Mouse (Mus musculus) midbrain, embryonic 13.5 days (tissue): ENCODE measurements at regions not wholly inside any gene's neighbourhood (a gene's known extent, or its start where the extent isn't known, plus 50 kb on each side); places are given as distances from the start of the nearest gene placed in this dataset.

Experiments
- ATAC-seq: fragments of 200-750 bp; cut with Nextera tagmentation; 2 replicates; pipeline ENCODE4 v1.8.0; 2017; ENCODE audit warnings: mild to moderate bottlenecking, moderate TSS enrichment, moderate library complexity
- H3K27ac ChIP-seq: fragments of 300-500 bp; sonication (generic); 2 replicates; pipeline ENCODE4 v1.5.1; 2015; ENCODE audit warnings: inconsistent platforms, mild to moderate bottlenecking, moderate library complexity
- H3K27me3 ChIP-seq: fragments of 300-500 bp; sonication (generic); 2 replicates; pipeline ENCODE4 v1.6.1; 2015; ENCODE audit warnings: mild to moderate bottlenecking, inconsistent platforms
- H3K36me3 ChIP-seq: fragments of 300-500 bp; sonication (generic); 2 replicates; pipeline ENCODE4 v1.6.1; 2015; ENCODE audit warnings: mild to moderate bottlenecking, inconsistent platforms
- H3K4me1 ChIP-seq: fragments of 300-500 bp; sonication (generic); replicated peaks from 2 replicates; pipeline ENCODE4 v1.6.1; 2015; ENCODE audit warnings: inconsistent platforms
- H3K4me2 ChIP-seq: fragments of 300-500 bp; sonication (generic); replicated peaks from 2 replicates; pipeline ENCODE4 v1.6.1; 2015; ENCODE audit warnings: moderate library complexity, mild to moderate bottlenecking, inconsistent platforms
- H3K4me3 ChIP-seq: fragments of 300-500 bp; sonication (generic); replicated peaks from 2 replicates; pipeline ENCODE4 v1.5.1; 2015; ENCODE audit warnings: mild to moderate bottlenecking, inconsistent platforms
- H3K9ac ChIP-seq: fragments of 300-500 bp; sonication (generic); replicated peaks from 2 replicates; pipeline ENCODE4 v1.6.1; 2015; ENCODE audit warnings: mild to moderate bottlenecking, inconsistent platforms
- H3K9me3 ChIP-seq: fragments of 300-500 bp; sonication (generic); 2 replicates; pipeline ENCODE4 v1.6.1; 2016; ENCODE audit warnings: mild to moderate bottlenecking, inconsistent platforms
- WGBS: fragments of 180-500 bp; shearing (Covaris S2); methylation state at CpG from one replicate; pipeline ENCODE4 v1.1.7; 2015; 5-methylcytosine and 5-hydroxymethylcytosine counted together

GRCm38 (mm10) chr12:80034963-80035411 is 77.8 kb downstream of the Zfp36l1 start:
- Histone ChIP-seq H3K4me3 (no peak overlapping the region), H3K9me3 (no peaks in the 10 kb centered on the region), H3K4me2 (no peak overlapping the region), H3K36me3 (no peaks in the 10 kb centered on the region), H3K4me1 (0 out of 2 replicates have a peak, but pooled peaks cover 8% of the 10 kb centered on the region), H3K27ac (no peak overlapping the region), H3K9ac (no peak overlapping the region), H3K27me3 (no peaks in the 10 kb centered on the region)
- 66% methylated on average over 4 of the region's 4 CpGs for WGBS
- no peak for ATAC-seq

- Histone ChIP-seq H3K4me2 (no peak overlapping the region), H3K36me3 (no peaks in the 10 kb centered on the region), H3K4me3 (no peak overlapping the region), H3K9ac (no peak overlapping the region), H3K27me3 (no peaks in the 10 kb centered on the region), H3K27ac (no peak overlapping the region), H3K4me1 (0 out of 2 replicates have a peak, but pooled peaks cover 5% of the 10 kb centered on the region), H3K9me3 (no peaks in the 10 kb centered on the region)
- no peak for ATAC-seq
- WGBS, result 93% methylated on average over 5 of the region's 5 CpGs
These were observed 78.7 kb downstream of the Zfp36l1 start for GRCm38 (mm10) chr12:80034100-80034499.

GRCm38 (mm10) chr12:80032520-80032919 is 80.3 kb downstream of the Zfp36l1 start:
- no peaks in the 10 kb centered on the region for H3K27me3 ChIP-seq
- no peak overlapping the region for H3K9ac ChIP-seq
- no peaks in the 10 kb centered on the region for H3K36me3 ChIP-seq
- H3K9me3 ChIP-seq, result no peaks in the 10 kb centered on the region
- H3K4me1 ChIP-seq, result 0 out of 2 replicates have a peak, but pooled peaks cover 5% of the 10 kb centered on the region
- no peak overlapping the region for H3K4me2 ChIP-seq
- H3K4me3 ChIP-seq, result no peak overlapping the region
- H3K27ac ChIP-seq, result no peak overlapping the region
- no peak for ATAC-seq
- WGBS, result 92% methylated on average over 3 of the region's 3 CpGs

- H3K36me3 ChIP-seq, result no peaks in the 10 kb centered on the region
- no peak overlapping the region for H3K27ac ChIP-seq
- H3K9ac ChIP-seq, result no peak overlapping the region
- H3K4me2 ChIP-seq, result no peak overlapping the region
- no peaks in the 10 kb centered on the region for H3K27me3 ChIP-seq
- H3K4me3 ChIP-seq, result no peak overlapping the region
- ATAC-seq, result no peak
- no peaks in the 10 kb centered on the region for H3K9me3 ChIP-seq
- peaks cover 6% of the 10 kb centered on the region for H3K4me1 ChIP-seq
- WGBS, result 81% methylated on average over 3 of the region's 3 CpGs
These were observed 84.5 kb downstream of the Zfp36l1 start for GRCm38 (mm10) chr12:80028301-80028700.

GRCm38 (mm10) chr12:80023107-80024078 is 89.4 kb downstream of the Zfp36l1 start:
- WGBS, result 9% methylated on average over 18 of the region's 18 CpGs
- 0 out of 2 replicates have a peak overlapping the region, but pooled peaks have one; percentile 5 for H3K4me3 ChIP-seq
- H3K36me3 ChIP-seq, result no peaks in the 10 kb centered on the region

GRCm38 (mm10) chr12:80022181-80023106 is 90.4 kb downstream of the Zfp36l1 start:
- Histone ChIP-seq H3K27me3 (no peaks in the 10 kb centered on the region), H3K9me3 (no peaks in the 10 kb centered on the region), H3K27ac (peak overlapping the region; percentile 79), H3K4me2 (peak overlapping the region; percentile 41), H3K4me1 (peaks cover 43% of the 10 kb centered on the region), H3K9ac (peak overlapping the region; percentile 51; the same call in 1 of the 2 replicates), H3K36me3 (no peaks in the 10 kb centered on the region), H3K4me3 (0 out of 2 replicates have a peak overlapping the region, but pooled peaks have one; percentile 5)
- peak; percentile 71 for ATAC-seq
- WGBS, result 6% methylated on average over 18 of the region's 18 CpGs

More at GRCm38 (mm10) chr12:80023107-80024078, 89.4 kb downstream of the Zfp36l1 start:
- H3K27me3 ChIP-seq, result no peaks in the 10 kb centered on the region
- peak overlapping the region; percentile 41 for H3K4me2 ChIP-seq
- no peaks in the 10 kb centered on the region for H3K9me3 ChIP-seq
- peak overlapping the region; percentile 51; the same call in 1 of the 2 replicates for H3K9ac ChIP-seq
- ATAC-seq, result peak; percentile 81
- H3K4me1 ChIP-seq, result peaks cover 41% of the 10 kb centered on the region
- H3K27ac ChIP-seq, result peak overlapping the region; percentile 79

- H3K27me3 ChIP-seq, result no peaks in the 10 kb centered on the region
- H3K27ac ChIP-seq, result peak overlapping the region; percentile 79
- ATAC-seq, result no peak
- no peaks in the 10 kb centered on the region for H3K9me3 ChIP-seq
- no peaks in the 10 kb centered on the region for H3K36me3 ChIP-seq
- H3K9ac ChIP-seq, result 0 out of 2 replicates have a peak overlapping the region, but pooled peaks have one; percentile 11
- peak overlapping the region; percentile 41; the same call in 1 of the 2 replicates for H3K4me2 ChIP-seq
- 3% methylated on average over 6 of the region's 6 CpGs for WGBS
- peaks cover 43% of the 10 kb centered on the region for H3K4me1 ChIP-seq
- no peak overlapping the region for H3K4me3 ChIP-seq
These were observed 91.8 kb downstream of the Zfp36l1 start for GRCm38 (mm10) chr12:80021030-80021473.

GRCm38 (mm10) chr12:80018086-80018485 is 94.7 kb downstream of the Zfp36l1 start:
- 88% methylated on average over 8 of the region's 8 CpGs for WGBS
- H3K9ac ChIP-seq, result no peak overlapping the region
- no peak overlapping the region for H3K27ac ChIP-seq
- no peak overlapping the region for H3K4me3 ChIP-seq
- H3K27me3 ChIP-seq, result no peaks in the 10 kb centered on the region
- no peak overlapping the region for H3K4me2 ChIP-seq
- H3K9me3 ChIP-seq, result no peaks in the 10 kb centered on the region
- no peak for ATAC-seq
- no peaks in the 10 kb centered on the region for H3K36me3 ChIP-seq
- H3K4me1 ChIP-seq, result peaks cover 53% of the 10 kb centered on the region

- no peak for ATAC-seq
- Histone ChIP-seq H3K27ac (no peak overlapping the region), H3K4me2 (no peak overlapping the region), H3K9ac (no peak overlapping the region), H3K27me3 (no peaks in the 10 kb centered on the region), H3K9me3 (no peaks in the 10 kb centered on the region), H3K4me3 (no peak overlapping the region), H3K4me1 (peaks cover 47% of the 10 kb centered on the region), H3K36me3 (no peaks in the 10 kb centered on the region)
- WGBS, result 87% methylated on average over 8 of the region's 8 CpGs
These were observed 95.4 kb downstream of the Zfp36l1 start for GRCm38 (mm10) chr12:80017376-80017929.

- Histone ChIP-seq H3K36me3 (no peaks in the 10 kb centered on the region), H3K4me2 (no peak overlapping the region), H3K4me3 (no peak overlapping the region), H3K27me3 (no peaks in the 10 kb centered on the region), H3K4me1 (peaks cover 32% of the 10 kb centered on the region), H3K9ac (no peak overlapping the region), H3K27ac (no peak overlapping the region), H3K9me3 (no peaks in the 10 kb centered on the region)
- no peak for ATAC-seq
- 93% methylated on average over 1 of the region's 1 CpGs for WGBS
These were observed 96.9 kb downstream of the Zfp36l1 start for GRCm38 (mm10) chr12:80015938-80016337.

- no peaks in the 10 kb centered on the region for H3K27me3 ChIP-seq
- no peak overlapping the region for H3K4me3 ChIP-seq
- peak overlapping the region; percentile 45 for H3K4me2 ChIP-seq
- 61% methylated on average over 7 of the region's 7 CpGs for WGBS
- no peaks in the 10 kb centered on the region for H3K9me3 ChIP-seq
- no peak overlapping the region for H3K9ac ChIP-seq
- ATAC-seq, result peak; percentile 53
- H3K4me1 ChIP-seq, result peaks cover 24% of the 10 kb centered on the region
- no peaks in the 10 kb centered on the region for H3K36me3 ChIP-seq
- peak overlapping the region; percentile 87 for H3K27ac ChIP-seq
These were observed 98.2 kb downstream of the Zfp36l1 start for GRCm38 (mm10) chr12:80014598-80014983.
